Mouse (Mus musculus) liver, embryonic 15.5 days (tissue): Measurements from ENCODE around the gene Tmem39b. TPM values are rescaled to one million over a fixed set of nuclear protein-coding genes. Genes with fewer than 3 reads are reported as not detected.
"Not testable (repeated sequence)": the region's sequence is repeated elsewhere in the genome, so short reads cannot be mapped to it uniquely, and the experiment has no call there.

Source experiments
- ATAC-seq: fragments of 200-750 bp; cut with Nextera tagmentation; 2 replicates; pipeline ENCODE4 v1.8.0; 2017; ENCODE audit warnings: moderate number of reproducible peaks, mild to moderate bottlenecking, moderate library complexity; ENCODE audit not compliant: insufficient read depth
- H3K27ac ChIP-seq: fragments of 300-500 bp; sonication (generic); replicated peaks from 2 replicates; pipeline ENCODE4 v1.5.1; 2015; ENCODE audit warnings: mild to moderate bottlenecking, inconsistent platforms
- H3K27me3 ChIP-seq: fragments of 300-500 bp; sonication (generic); 2 replicates; pipeline ENCODE4 v1.6.1; 2015; ENCODE audit warnings: mild to moderate bottlenecking, inconsistent platforms
- H3K36me3 ChIP-seq: fragments of 300-500 bp; sonication (generic); replicated peaks from 2 replicates; pipeline ENCODE4 v1.6.1; 2015; ENCODE audit warnings: moderate library complexity, mild to moderate bottlenecking, inconsistent platforms
- H3K4me1 ChIP-seq: fragments of 300-500 bp; sonication (generic); replicated peaks from 2 replicates; pipeline ENCODE4 v1.6.1; 2015; ENCODE audit warnings: inconsistent platforms
- H3K4me2 ChIP-seq: fragments of 300-500 bp; sonication (generic); 2 replicates; pipeline ENCODE4 v1.6.1; 2015; ENCODE audit warnings: moderate library complexity, mild to moderate bottlenecking, inconsistent platforms
- H3K4me3 ChIP-seq: fragments of 300-500 bp; sonication (generic); replicated peaks from 2 replicates; pipeline ENCODE4 v1.5.1; 2015; ENCODE audit warnings: mild to moderate bottlenecking, inconsistent platforms
- H3K9ac ChIP-seq: fragments of 300-500 bp; sonication (generic); 2 replicates; pipeline ENCODE4 v1.6.1; 2015; ENCODE audit warnings: moderate library complexity, mild to moderate bottlenecking, inconsistent platforms
- H3K9me3 ChIP-seq: fragments of 300-500 bp; sonication (generic); replicated peaks from 2 replicates; pipeline ENCODE4 v1.6.1; 2016; ENCODE audit warnings: inconsistent platforms
- WGBS: fragments of 180-500 bp; shearing (Covaris S2); methylation state at CpG from one replicate; pipeline ENCODE4 v1.1.7; 2015; ENCODE audit warnings: mixed read lengths; ENCODE audit not compliant: insufficient replicate concordance; 5-methylcytosine and 5-hydroxymethylcytosine counted together
- polyA plus RNA-seq: library from polyadenylated mRNA; unstranded; fragments of >200 nt; fragmentation: Nextera tagmentation; extraction: Ambion mirVana; gene quantifications from 2 replicates; pipeline ENCODE4 v1.2.1, GENCODE M21; 2015

Tmem39b gene
- polyA plus RNA-seq, 1 experiment from 2014 or later, result 3.5 TPM

GRCm38 (mm10) chr4:129731423-129731822, 34.8 kb upstream of the Tmem39b start:
- Histone ChIP-seq H3K9me3 (no peaks in the 10 kb centered on the region), H3K27ac (no peak overlapping the region), H3K36me3 (peaks cover 34% of the 10 kb centered on the region), H3K9ac (no peak overlapping the region), H3K4me2 (no peak overlapping the region), H3K4me1 (peaks cover 26% of the 10 kb centered on the region), H3K27me3 (no peaks in the 10 kb centered on the region), H3K4me3 (no peak overlapping the region)
- ATAC-seq, result no peak
- 37% methylated on average over 5 of the region's 5 CpGs for WGBS

DNA sequence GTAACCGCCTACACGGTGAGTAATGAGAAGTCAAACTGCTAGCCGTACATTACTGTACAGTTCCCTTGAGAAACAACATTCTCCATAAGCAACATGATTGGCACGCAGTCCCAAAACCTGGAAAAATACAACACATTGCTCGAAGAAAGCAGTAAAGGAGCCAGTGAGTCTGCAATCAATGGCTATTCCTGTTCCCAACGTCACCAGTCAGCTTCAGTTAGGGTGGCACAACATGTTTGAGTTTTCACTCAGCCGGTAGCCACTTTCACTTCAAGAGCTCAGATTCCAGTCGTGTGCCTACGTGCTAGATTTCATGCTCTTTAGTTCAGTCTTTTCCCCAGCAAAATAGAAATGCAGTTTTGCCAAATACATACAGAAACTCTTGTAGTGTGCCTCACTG, 19.7 kb upstream of the Tmem39b start:
- Histone ChIP-seq H3K27me3 (no peaks in the 10 kb centered on the region), H3K36me3 (peaks cover 83% of the 10 kb centered on the region), H3K9me3 (no peaks in the 10 kb centered on the region), H3K4me2 (no peak overlapping the region), H3K27ac (no peak overlapping the region), H3K9ac (no peak overlapping the region), H3K4me1 (no peaks in the 10 kb centered on the region), H3K4me3 (no peak overlapping the region)
- WGBS, result 84% methylated on average over 9 of the region's 9 CpGs
- ATAC-seq, result no peak

DNA sequence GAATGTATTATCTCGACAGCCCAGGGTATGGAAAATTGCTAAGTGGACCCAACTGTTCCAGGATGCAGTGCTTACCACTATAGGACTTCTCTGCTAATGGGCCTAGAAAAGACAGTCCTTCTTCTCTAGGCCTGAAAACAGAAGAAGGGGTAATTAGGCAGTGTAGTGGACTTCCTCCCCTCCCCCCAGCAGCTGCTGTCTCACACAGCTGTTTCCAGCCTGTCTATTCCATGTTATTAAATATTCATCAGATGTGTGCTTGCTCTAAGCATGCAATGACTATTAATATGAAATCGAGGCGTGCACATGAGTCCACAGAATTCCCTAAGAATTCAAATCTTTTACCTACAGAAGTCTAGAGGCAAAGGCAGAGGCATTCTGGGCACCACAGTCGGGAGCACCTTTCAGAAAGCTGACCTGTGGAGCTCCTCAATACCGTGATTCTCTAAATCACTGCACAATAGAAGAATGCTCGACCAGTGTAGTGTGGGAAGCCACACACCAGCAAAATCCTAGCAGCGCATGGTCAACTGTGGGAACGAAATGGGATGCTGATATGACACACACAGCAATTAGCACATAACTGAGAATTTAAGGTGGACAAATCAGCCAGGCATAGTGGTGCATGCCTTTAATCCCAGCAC, 13.0 kb upstream of the Tmem39b start:
- Histone ChIP-seq H3K27me3 (no peaks in the 10 kb centered on the region), H3K36me3 (peaks cover 90% of the 10 kb centered on the region), H3K9me3 (no peaks in the 10 kb centered on the region), H3K4me1 (no peaks in the 10 kb centered on the region), H3K27ac (no peak overlapping the region), H3K4me3 (no peak overlapping the region), H3K9ac (no peak overlapping the region), H3K4me2 (no peak overlapping the region)
- no peak for ATAC-seq
- WGBS, result 74% methylated on average over 8 of the region's 8 CpGs

GRCm38 (mm10) chr4:129706750-129707149, 10.1 kb upstream of the Tmem39b start:
- no peak overlapping the region for H3K4me3 ChIP-seq
- no peaks in the 10 kb centered on the region for H3K27me3 ChIP-seq
- no peak for ATAC-seq
- H3K9me3 ChIP-seq, result no peaks in the 10 kb centered on the region
- H3K27ac ChIP-seq, result no peak overlapping the region
- H3K9ac ChIP-seq, result no peak overlapping the region
- no peak overlapping the region for H3K4me2 ChIP-seq
- H3K36me3 ChIP-seq, result peaks cover 90% of the 10 kb centered on the region
- WGBS, result 77% methylated on average over 3 of the region's 3 CpGs
- peaks cover 5% of the 10 kb centered on the region for H3K4me1 ChIP-seq

GRCm38 (mm10) chr4:129702454-129702853, 5.8 kb upstream of the Tmem39b start:
- WGBS, result 65% methylated on average over 11 of the region's 11 CpGs
- Histone ChIP-seq H3K27ac (no peak overlapping the region), H3K27me3 (no peaks in the 10 kb centered on the region), H3K9me3 (no peaks in the 10 kb centered on the region), H3K9ac (no peak overlapping the region), H3K4me1 (peaks cover 9% of the 10 kb centered on the region), H3K36me3 (peaks cover 49% of the 10 kb centered on the region), H3K4me3 (no peak overlapping the region), H3K4me2 (no peak overlapping the region)
- no peak for ATAC-seq

- no peak for ATAC-seq
- Histone ChIP-seq H3K4me3 (peak overlapping the region; percentile 40), H3K27me3 (no peaks in the 10 kb centered on the region), H3K4me2 (peak overlapping the region; percentile 63), H3K36me3 (peaks cover 46% of the 10 kb centered on the region), H3K27ac (no peak overlapping the region), H3K4me1 (peaks cover 16% of the 10 kb centered on the region), H3K9me3 (no peaks in the 10 kb centered on the region), H3K9ac (no peak overlapping the region)
- 37% methylated on average over 17 of the region's 17 CpGs for WGBS
Observed at GRCm38 (mm10) chr4:129701503-129702377, 5.1 kb upstream of the Tmem39b start.

- not testable (repeated sequence) for H3K27ac ChIP-seq, H3K9me3 ChIP-seq, H3K9ac ChIP-seq, H3K4me3 ChIP-seq, H3K27me3 ChIP-seq, H3K4me2 ChIP-seq, ATAC-seq
- H3K4me1 ChIP-seq, result peaks cover 23% of the 10 kb centered on the region
- 80% methylated on average over 6 of the region's 6 CpGs for WGBS
- peaks cover 36% of the 10 kb centered on the region for H3K36me3 ChIP-seq
Observed at GRCm38 (mm10) chr4:129700661-129701060, 4.0 kb upstream of the Tmem39b start.

DNA sequence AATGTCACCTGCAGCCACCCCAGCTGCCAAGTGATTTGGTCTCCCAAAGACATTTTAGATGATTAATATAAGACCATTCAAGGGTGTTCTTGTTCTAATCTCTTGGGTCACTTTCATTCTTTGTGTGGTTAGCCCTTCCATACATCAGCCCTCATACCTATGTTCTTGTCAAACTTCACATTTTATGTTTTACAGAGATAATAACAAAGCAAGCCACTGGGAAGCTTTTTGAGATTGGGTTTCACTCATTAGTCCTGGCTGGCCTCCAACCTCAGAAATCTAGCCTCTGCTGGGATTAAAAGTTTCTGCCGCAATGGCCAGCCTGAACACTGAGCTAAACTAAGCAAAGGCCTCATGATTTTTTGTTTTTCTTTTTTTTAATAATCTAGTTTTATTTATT, 3.6 kb upstream of the Tmem39b start:
- Histone ChIP-seq H3K9ac (no peak overlapping the region), H3K36me3 (peaks cover 31% of the 10 kb centered on the region), H3K9me3 (no peaks in the 10 kb centered on the region), H3K4me1 (peaks cover 27% of the 10 kb centered on the region), H3K4me3 (no peak overlapping the region), H3K27ac (no peak overlapping the region), H3K4me2 (no peak overlapping the region), H3K27me3 (no peaks in the 10 kb centered on the region)
- 78% methylated on average over 1 of the region's 1 CpGs for WGBS
- ATAC-seq, result no peak

DNA sequence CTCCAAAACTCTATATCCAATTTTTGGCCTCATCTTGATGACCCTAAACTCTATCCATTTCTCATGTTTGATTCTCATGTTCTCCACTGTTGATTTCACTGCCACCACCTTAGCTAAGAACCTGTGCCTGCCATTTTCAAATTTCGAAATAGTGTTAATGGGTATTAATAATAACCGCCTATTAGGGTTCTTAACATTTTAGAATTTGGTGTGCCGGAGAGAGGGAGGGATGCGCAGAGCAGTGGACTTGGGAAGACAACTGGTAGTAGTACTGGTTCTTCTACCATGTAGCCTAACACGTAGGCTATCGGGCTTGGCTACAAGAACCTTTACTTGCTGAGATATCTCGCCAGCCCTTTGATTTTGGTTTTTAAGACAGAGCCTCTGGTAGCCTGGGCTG, 553 bp upstream of the Tmem39b start:
- H3K4me1 ChIP-seq, result peaks cover 26% of the 10 kb centered on the region
- H3K9me3 ChIP-seq, result no peaks in the 10 kb centered on the region
- H3K27ac ChIP-seq, result no peak overlapping the region; the same call in 1 of the 2 replicates
- H3K4me2 ChIP-seq, result peak overlapping the region; percentile 93
- H3K27me3 ChIP-seq, result no peaks in the 10 kb centered on the region
- peaks cover 14% of the 10 kb centered on the region for H3K36me3 ChIP-seq
- peak overlapping the region; percentile 80 for H3K4me3 ChIP-seq
- H3K9ac ChIP-seq, result peak overlapping the region; percentile 71
- ATAC-seq, result no peak
- WGBS, result 66% methylated on average over 7 of the region's 7 CpGs

DNA sequence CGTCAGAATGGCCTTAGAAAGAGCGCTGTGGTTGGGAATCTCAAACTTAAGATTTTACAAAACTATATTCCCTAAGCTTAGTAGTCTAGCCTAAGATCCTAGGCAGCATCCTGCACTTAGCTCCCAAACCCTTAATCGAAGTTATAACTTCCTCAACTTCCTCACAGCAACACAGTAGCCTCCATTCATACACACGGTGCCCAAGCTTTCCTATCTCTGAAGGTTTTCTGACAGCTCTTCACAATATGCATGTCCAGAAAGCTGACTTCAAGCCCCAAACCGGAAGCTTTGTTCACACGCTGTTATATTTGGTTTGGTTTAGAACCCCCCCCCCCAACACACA, 852 bp downstream of the Tmem39b start:
- ATAC-seq, result 0 out of 2 replicates have a peak, but pooled peaks have one; percentile 3
- Histone ChIP-seq H3K36me3 (peaks cover 17% of the 10 kb centered on the region), H3K27ac (peak overlapping the region; percentile 77), H3K4me3 (peak overlapping the region; percentile 80), H3K27me3 (no peaks in the 10 kb centered on the region), H3K9me3 (no peaks in the 10 kb centered on the region), H3K4me2 (peak overlapping the region; percentile 93), H3K4me1 (peaks cover 19% of the 10 kb centered on the region), H3K9ac (peak overlapping the region; percentile 71)
- WGBS, result 17% methylated on average over 6 of the region's 6 CpGs

DNA sequence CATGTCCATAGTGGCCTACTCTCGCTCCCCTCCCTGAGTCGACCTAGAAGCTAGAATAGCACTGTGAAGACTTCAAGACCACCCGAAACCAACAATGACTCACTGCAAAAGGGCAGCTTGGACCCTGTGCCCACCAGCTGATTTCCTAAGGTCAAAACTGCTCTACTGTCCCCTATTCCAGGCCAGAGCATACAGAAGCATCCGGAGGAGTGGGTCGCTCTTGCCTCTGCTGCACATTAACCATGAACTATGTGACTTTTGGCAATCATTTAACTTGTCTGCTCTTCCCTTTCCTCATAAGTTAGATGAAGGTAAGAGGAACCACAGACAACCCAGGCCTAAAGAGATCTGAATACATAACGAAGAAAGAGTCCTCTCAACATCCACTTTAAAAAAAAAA, 12.1 kb downstream of the Tmem39b start:
- Histone ChIP-seq H3K27me3 (no peaks in the 10 kb centered on the region), H3K27ac (no peak overlapping the region), H3K9me3 (no peaks in the 10 kb centered on the region), H3K36me3 (peaks cover 34% of the 10 kb centered on the region), H3K4me3 (no peak overlapping the region), H3K4me2 (no peak overlapping the region), H3K9ac (no peak overlapping the region), H3K4me1 (no peaks in the 10 kb centered on the region)
- 83% methylated on average over 6 of the region's 6 CpGs for WGBS
- ATAC-seq, result no peak
